Mouse (Mus musculus) monocyte, adult 5-6 weeks (primary cell): ENCODE results near the gene Mmp2. TPM values are rescaled to one million over a fixed set of nuclear protein-coding genes. Genes with fewer than 3 reads are reported as not detected.
"Not testable (repeated sequence)": the region's sequence is repeated elsewhere in the genome, so short reads cannot be mapped to it uniquely, and the experiment has no call there.

Experiments used
- ATAC-seq: fragments of 153-309, 156-312 bp; replicated peaks from 2 replicates; pipeline ENCODE4 v1.8.0; 2017; ENCODE audit warnings: mild to moderate bottlenecking; ENCODE audit not compliant: low TSS enrichment, insufficient number of reproducible peaks, severe bottlenecking, poor library complexity, low FRiP score
- total RNA-seq: library from RNA; stranded (forward); fragments of 200-1000, 200-491, 200-594 nt; gene quantifications from 3 replicates; pipeline ENCODE4 v1.2.3, GENCODE M21; 2017

Mmp2 gene
- total RNA-seq, 1 experiment from 2014 or later, result not detected

- ATAC-seq, result no peak
Observed at GRCm38 (mm10) chr8:92875795-92876194, 48.7 kb downstream of the Mmp2 start.

GRCm38 (mm10) chr8:92881247-92881646, 54.2 kb downstream of the Mmp2 start:
- no peak for ATAC-seq

- no peak for ATAC-seq
Observed at GRCm38 (mm10) chr8:92883771-92884170, 56.7 kb downstream of the Mmp2 start.

GRCm38 (mm10) chr8:92892216-92892615, 65.1 kb downstream of the Mmp2 start:
- ATAC-seq, result not testable (repeated sequence)

GRCm38 (mm10) chr8:92893870-92894269, 66.8 kb downstream of the Mmp2 start:
- no peak for ATAC-seq

- no peak for ATAC-seq
Observed at GRCm38 (mm10) chr8:92895053-92895452, 68.0 kb downstream of the Mmp2 start.

- ATAC-seq, result no peak
Observed at GRCm38 (mm10) chr8:92896056-92896455, 69.0 kb downstream of the Mmp2 start.

- ATAC-seq, result no peak
Observed at GRCm38 (mm10) chr8:92896611-92897010, 69.5 kb downstream of the Mmp2 start.

GRCm38 (mm10) chr8:92897794-92898193, 70.7 kb downstream of the Mmp2 start:
- no peak for ATAC-seq

GRCm38 (mm10) chr8:92899590-92899989, 72.5 kb downstream of the Mmp2 start:
- ATAC-seq, result no peak

- no peak for ATAC-seq
Observed at GRCm38 (mm10) chr8:92901107-92901506, 74.0 kb downstream of the Mmp2 start, which contains the start of gene Capns2. Capns2 (plus strand) TSS chr8:92901407.

- ATAC-seq, result no peak
Observed at GRCm38 (mm10) chr8:92902981-92903380, 75.9 kb downstream of the Mmp2 start.

Other genes with a start within 250 kb of the Mmp2 start
- not detected in 3 replicates for gene Irx6, start 153.0 kb upstream of the Mmp2 start, total RNA-seq
- 58.6 to 98.4 TPM (median 96.3 TPM) in 3 replicates for gene Lpcat2, start 28.0 kb downstream of the Mmp2 start, total RNA-seq
- gene Capns2, start 74.1 kb downstream of the Mmp2 start, total RNA-seq, result 0.75 to 4.6 TPM (median 2.7 TPM) in 3 replicates
- gene Slc6a2, start 132.8 kb downstream of the Mmp2 start, total RNA-seq, result 0.19 TPM in 1 of 3 replicates, not detected in the others
- 0.29 TPM in 1 of 3 replicates, not detected in the others for gene Ces1a, start 220.9 kb downstream of the Mmp2 start, total RNA-seq